Mouse (Mus musculus) c-Kit-negative CD71-positive TER-119-positive erythroid progenitor cells, embryonic 14.5 days (primary cell): ENCODE data around the gene Stk39.

Experiments used
- DNase-seq: peaks from one replicate; pipeline ENCODE4 v3.0.0-alpha.2; 2013; ENCODE audit warnings: low read depth, low spot score

Stk39 gene

GRCm38 (mm10) chr2:68289961-68290360 lies 182.1 kb downstream of the Stk39 start:
- DNase-seq, result no peak

GRCm38 (mm10) chr2:68289177-68289576 lies 182.9 kb downstream of the Stk39 start:
- no peak for DNase-seq

DNA sequence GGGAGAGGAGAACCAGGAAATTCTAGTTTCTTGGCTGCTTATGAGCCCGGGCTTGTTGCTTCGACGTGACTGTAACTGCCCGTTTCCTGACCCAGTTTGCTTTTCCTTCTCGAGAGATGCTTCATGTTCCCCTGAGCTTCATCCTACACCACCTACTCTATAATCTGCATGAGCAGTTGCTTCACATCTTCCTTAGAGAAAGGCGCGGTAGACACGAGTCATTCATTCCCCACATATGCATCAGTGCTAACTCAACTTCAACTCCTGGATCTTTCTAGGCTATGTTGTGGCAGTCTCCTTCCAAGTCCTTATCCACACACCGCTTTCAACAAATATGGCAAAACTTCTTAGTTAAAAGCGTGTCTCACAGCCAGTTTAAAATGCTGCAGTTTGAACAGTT lies 184.0 kb downstream of the Stk39 start:
- DNase-seq, result no peak

DNA sequence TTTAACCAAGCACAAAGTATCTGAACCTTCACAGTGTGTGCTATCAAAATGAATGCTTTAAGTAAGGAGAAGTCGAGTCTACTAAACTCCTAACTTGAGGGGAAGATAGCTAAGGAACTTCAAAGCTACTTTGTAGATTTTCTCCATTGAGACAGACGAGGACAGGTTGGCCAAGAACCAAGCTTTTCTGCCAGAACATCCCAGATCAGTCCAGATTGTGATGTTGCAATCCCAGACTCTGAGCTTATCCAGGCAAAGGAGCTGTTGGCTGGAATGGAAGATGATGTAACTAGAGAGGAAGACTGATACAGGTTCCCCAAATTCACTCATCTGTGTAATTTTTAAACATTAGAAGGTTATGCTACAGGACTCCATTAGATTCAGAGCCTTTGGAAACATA lies 187.7 kb downstream of the Stk39 start:
- DNase-seq, result no peak

- DNase-seq, result no peak
These were observed 189.0 kb downstream of the Stk39 start for GRCm38 (mm10) chr2:68283021-68283548.

GRCm38 (mm10) chr2:68281575-68281974 lies 190.5 kb downstream of the Stk39 start:
- no peak for DNase-seq

- no peak for DNase-seq
These were observed 200.8 kb downstream of the Stk39 start for GRCm38 (mm10) chr2:68271301-68271700.

DNA sequence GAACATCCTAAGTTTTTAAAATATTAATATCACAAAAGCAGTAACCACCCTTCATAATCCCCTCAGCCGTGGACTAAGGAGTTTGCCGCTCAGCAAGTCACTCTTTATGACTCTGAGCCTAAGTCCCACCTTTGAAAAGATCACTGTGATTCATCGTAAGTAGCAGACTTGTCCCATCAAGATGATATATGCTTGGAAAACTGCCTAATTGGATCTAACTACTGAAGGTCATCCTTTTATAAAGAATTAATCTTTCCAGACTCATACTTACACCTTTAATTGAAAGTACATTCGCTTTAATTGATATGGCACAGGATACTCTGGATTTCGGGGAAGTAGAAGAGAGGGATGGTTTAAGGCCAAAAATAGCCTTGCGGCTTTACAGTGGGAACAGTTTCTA lies 201.2 kb downstream of the Stk39 start:
- no peak for DNase-seq

DNA sequence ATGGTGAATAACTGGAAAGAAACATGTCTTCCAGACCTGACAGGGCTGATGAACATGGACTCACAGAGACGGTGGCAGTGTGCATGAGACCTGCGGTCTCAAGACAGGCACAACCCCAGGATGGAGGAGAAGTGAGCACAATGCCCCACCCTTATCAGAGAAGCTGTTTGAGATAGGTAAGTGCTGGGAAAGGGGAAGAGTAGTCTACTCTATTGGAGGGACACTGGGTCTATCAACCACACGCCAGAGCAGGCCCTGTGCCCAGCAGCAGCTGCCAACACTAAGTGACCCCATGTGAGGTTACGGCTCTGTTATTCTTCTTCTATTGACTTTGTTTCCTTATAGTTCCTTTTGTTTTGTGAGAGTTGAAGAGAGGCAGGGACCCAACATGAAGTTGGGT lies 202.4 kb downstream of the Stk39 start:
- no peak for DNase-seq

GRCm38 (mm10) chr2:68264826-68265225 lies 207.2 kb downstream of the Stk39 start:
- DNase-seq, result no peak

GRCm38 (mm10) chr2:68260911-68261310 lies 211.2 kb downstream of the Stk39 start:
- no peak for DNase-seq

- no peak for DNase-seq
These were observed 214.5 kb downstream of the Stk39 start for GRCm38 (mm10) chr2:68257571-68257970.

- no peak for DNase-seq
These were observed 215.6 kb downstream of the Stk39 start for GRCm38 (mm10) chr2:68256472-68256871.

- DNase-seq, result no peak
These were observed 217.3 kb downstream of the Stk39 start for GRCm38 (mm10) chr2:68254756-68255155.

DNA sequence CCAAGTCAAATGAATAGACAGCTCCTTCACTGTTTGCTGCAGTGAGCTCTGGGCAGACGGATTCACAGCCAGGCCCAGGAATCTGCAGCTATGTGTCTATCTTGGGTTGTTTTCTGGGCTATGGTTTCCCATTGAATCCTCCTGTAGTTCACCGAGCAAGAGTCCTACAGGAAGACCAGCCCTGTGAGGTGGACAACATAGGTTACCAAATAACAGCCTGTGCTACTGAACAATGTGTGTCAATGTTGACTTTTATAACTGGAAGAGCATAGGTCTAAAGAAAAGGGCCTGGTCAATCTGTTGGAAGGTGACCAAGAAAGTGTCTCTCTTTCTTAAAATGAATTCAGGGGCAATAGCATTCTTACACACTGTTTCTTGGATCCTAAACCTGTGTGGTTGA lies 218.8 kb downstream of the Stk39 start:
- DNase-seq, result no peak

- DNase-seq, result no peak
These were observed 219.9 kb downstream of the Stk39 start for GRCm38 (mm10) chr2:68252048-68252758.

- no peak for DNase-seq
These were observed 221.2 kb downstream of the Stk39 start for GRCm38 (mm10) chr2:68250897-68251296.

- no peak for DNase-seq
These were observed 222.1 kb downstream of the Stk39 start for GRCm38 (mm10) chr2:68249855-68250424.

- DNase-seq, result no peak
These were observed 225.8 kb downstream of the Stk39 start for GRCm38 (mm10) chr2:68246284-68246683.

DNA sequence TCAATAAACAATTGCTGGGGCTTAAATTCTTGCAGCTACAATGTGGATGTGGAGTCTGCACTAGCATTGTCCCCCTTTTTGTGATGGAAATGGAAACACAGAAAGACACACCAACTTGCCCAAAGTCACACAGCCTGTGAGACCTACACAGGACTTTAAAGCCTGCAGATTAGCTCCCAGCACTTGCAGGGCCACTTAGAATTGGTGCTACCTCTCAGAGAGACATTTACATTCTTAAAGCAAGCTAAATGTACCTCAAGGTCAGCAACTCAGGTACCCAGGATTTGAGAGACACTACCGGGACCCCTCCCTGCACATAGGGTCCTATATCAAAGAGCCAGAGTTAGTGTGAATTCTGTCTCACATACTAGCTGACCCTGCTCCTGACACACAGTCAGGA lies 227.5 kb downstream of the Stk39 start:
- no peak for DNase-seq

GRCm38 (mm10) chr2:68243879-68244553 lies 228.1 kb downstream of the Stk39 start:
- no peak for DNase-seq

DNA sequence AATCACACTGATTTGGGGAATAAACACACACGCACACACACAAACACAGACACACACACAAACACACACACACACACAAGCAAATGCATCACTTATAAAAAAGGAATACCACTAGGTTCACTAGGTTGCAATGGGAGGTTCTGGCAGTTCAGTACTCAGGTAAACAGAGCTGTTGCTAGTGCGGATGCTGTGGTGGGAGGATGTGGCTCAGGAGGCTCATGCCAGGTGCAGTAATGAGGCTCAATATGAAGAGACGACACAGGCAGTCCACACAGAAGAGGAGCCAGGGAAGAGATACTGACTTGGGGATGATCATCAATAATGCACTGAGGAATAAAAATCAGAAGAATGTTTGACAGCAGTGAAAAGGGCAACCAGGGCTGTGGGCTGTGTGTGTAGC lies 228.8 kb downstream of the Stk39 start:
- DNase-seq, result no peak

- no peak for DNase-seq
These were observed 230.0 kb downstream of the Stk39 start for GRCm38 (mm10) chr2:68242069-68242468.
